Mouse (Mus musculus) bone marrow, adult 2 months (tissue): ENCODE measurements at regions not wholly inside any gene's neighbourhood (a gene's known extent, or its start where the extent isn't known, plus 50 kb on each side); places are given as distances from the start of the nearest gene placed in this dataset.

Experiments used
- CTCF ChIP-seq: fragments of 200-500 bp; IDR thresholded peaks from 2 replicates; pipeline ENCODE4 v1.5.1; 2011; ENCODE audit warnings: low read length, control low read depth; ENCODE audit not compliant: control insufficient read depth, insufficient read depth
- POLR2A ChIP-seq: fragments of 200-500 bp; IDR thresholded peaks from 2 replicates; pipeline ENCODE4 v1.6.1; 2011; ENCODE audit warnings: low read depth, mild to moderate bottlenecking, control low read depth, low read length, borderline replicate concordance; ENCODE audit not compliant: control insufficient read depth

- TF ChIP-seq CTCF (no peak), POLR2A (no peak)
These were observed 165.2 kb downstream of the Pah start for GRCm38 (mm10) chr10:87686785-87687184.
